In genomic region chr1:128102251-128102640, GRCm38 (mm10) we compare ENCODE assay signal across 8 mouse cellular contexts. TPM values are rescaled to one million over a fixed set of nuclear protein-coding genes. Genes with fewer than 3 reads are reported as not detected.
DNase-seq lines count a peak whose midpoint lies in the region; ATAC-seq and TF ChIP-seq lines count a peak whose summit lies in the region.

No protein-coding gene starts in this region.

- H3K9ac ChIP-seq in kidney, postnatal 0 days (ENCODE audit: low read depth, low read length), result peak overlapping the region; percentile 42; the same call in 1 of the 2 replicates
- H3K9ac ChIP-seq in lung, embryonic 16.5 days (ENCODE audit: low read length), result peak overlapping the region; percentile 62

- no peaks in the 10 kb centered on the region for H3K9me3 ChIP-seq in kidney, postnatal 0 days (replicated peaks; ENCODE audit: low read length)
- no peaks in the 10 kb centered on the region for H3K9me3 ChIP-seq in lung, embryonic 16.5 days (ENCODE audit: control insufficient read depth, low read length)

- no peak for TF ChIP-seq CTCF in kidney, postnatal 0 days (IDR thresholded peaks at IDR 0.05; ENCODE audit: low read depth)

- 0 out of 2 replicates have a peak, but pooled peaks cover 7% of the 10 kb centered on the region for H3K4me1 ChIP-seq in kidney, postnatal 0 days (replicated peaks; ENCODE audit: insufficient read depth, low read length)
- H3K4me1 ChIP-seq in lung, embryonic 16.5 days (replicated peaks; ENCODE audit: control insufficient read depth, insufficient read depth, low read length), result peaks cover 6% of the 10 kb centered on the region

- no peaks in the 10 kb centered on the region for H3K27me3 ChIP-seq in kidney, postnatal 0 days (ENCODE audit: insufficient read depth, low read length)
- no peaks in the 10 kb centered on the region for H3K27me3 ChIP-seq in lung, embryonic 16.5 days (ENCODE audit: control insufficient read depth, insufficient read depth, low read depth, low read length)

- H3K4me2 ChIP-seq in kidney, postnatal 0 days (ENCODE audit: low read length), result peak overlapping the region; percentile 67
- peak overlapping the region; percentile 59 for H3K4me2 ChIP-seq in lung, embryonic 16.5 days (ENCODE audit: low read depth, low read length)

- peak overlapping the region; percentile 89 for H3K27ac ChIP-seq in kidney, postnatal 0 days
- peak overlapping the region; percentile 84 for H3K27ac ChIP-seq in lung, embryonic 16.5 days (ENCODE audit: low read length)

- peak overlapping the region; percentile 95 for H3K4me3 ChIP-seq in kidney, postnatal 0 days (replicated peaks; ENCODE audit: low read depth, low read length)
- peak overlapping the region; percentile 91 for H3K4me3 ChIP-seq in lung, embryonic 16.5 days (ENCODE audit: low read length)

- under 1% methylated on average over 15 of the region's 15 CpGs for WGBS in kidney, postnatal 0 days
- WGBS in lung, embryonic 16.5 days, result 0% methylated on average over 15 of the region's 15 CpGs

- intact Hi-C loops in gastrocnemius, postnatal 14 days (cut with DNase I; ENCODE audit: low total_unique reads), result no loop called here

- DNase-seq in lung, adult 18-20 months, result peak; percentile 56 to 72
- no peak for DNase-seq in lung, postnatal 25 days (ENCODE audit: low spot score)
- DNase-seq in cerebellum, postnatal 10 days, result peak; percentile 57 to 76
- peak; percentile 14 for DNase-seq in gastrocnemius, postnatal 14 days
- peak; percentile 95 for DNase-seq in kidney, postnatal 0 days (ENCODE audit: low spot score)
- DNase-seq in ovary, adult 18-20 months (ENCODE audit: low spot score), result peak; percentile 27
- no peak for DNase-seq in T-cell, adult 2 months (ENCODE audit: low spot score)

- no peaks in the 10 kb centered on the region for H3K36me3 ChIP-seq in kidney, postnatal 0 days (ENCODE audit: insufficient read depth, low read length)
- no peaks in the 10 kb centered on the region for H3K36me3 ChIP-seq in lung, embryonic 16.5 days (ENCODE audit: control insufficient read depth, insufficient read depth, low read length)

- ATAC-seq in kidney, postnatal 0 days (replicated peaks; ENCODE audit: low FRiP score, low read depth), result peak; percentile 22
- peak; percentile 48 for ATAC-seq in lung, embryonic 16.5 days (ENCODE audit: low read depth)

RNA-seq across cellular contexts. Expression of gene Zranb3, which starts 0.6 kb away (rescaled TPM):
- 1 to 10 TPM; 3.9 to 5.3 TPM for total RNA-seq in gastrocnemius, postnatal 14 days (2021)
- 4.1 and 4.5 TPM in 2 replicates for polyA plus RNA-seq in kidney, postnatal 0 days (2015; fragmentation: Nextera tagmentation; extraction: Ambion mirVana)
- polyA plus RNA-seq in lung, embryonic 16.5 days (2015; fragmentation: Nextera tagmentation; extraction: Ambion mirVana), result 9.5 and 12.1 TPM in 2 replicates

RNA-seq across cellular contexts. Expression of gene R3hdm1, which starts 0.9 kb away (rescaled TPM):
- 10 to 100 TPM; 44.9 to 57.4 TPM for total RNA-seq in gastrocnemius, postnatal 14 days (2021)
- 49.2 and 49.7 TPM in 2 replicates for polyA plus RNA-seq in kidney, postnatal 0 days (2015; fragmentation: Nextera tagmentation; extraction: Ambion mirVana)
- polyA plus RNA-seq in lung, embryonic 16.5 days (2015; fragmentation: Nextera tagmentation; extraction: Ambion mirVana), result 53.1 and 57.1 TPM in 2 replicates

Comparison
In these comparisons a context has a peak if more than half of its experiments do, and no peak if none do; other contexts are left out.
1. DNase-seq: peak in lung, adult 18-20 months (2 of 2), cerebellum, postnatal 10 days (2 of 2), gastrocnemius, postnatal 14 days (single experiment), kidney, postnatal 0 days (single experiment) and ovary, adult 18-20 months (single experiment); none in lung, postnatal 25 days (single experiment) and T-cell, adult 2 months (single experiment).